Mouse (Mus musculus): ENCODE measurements around the gene Btbd9.

DNA sequence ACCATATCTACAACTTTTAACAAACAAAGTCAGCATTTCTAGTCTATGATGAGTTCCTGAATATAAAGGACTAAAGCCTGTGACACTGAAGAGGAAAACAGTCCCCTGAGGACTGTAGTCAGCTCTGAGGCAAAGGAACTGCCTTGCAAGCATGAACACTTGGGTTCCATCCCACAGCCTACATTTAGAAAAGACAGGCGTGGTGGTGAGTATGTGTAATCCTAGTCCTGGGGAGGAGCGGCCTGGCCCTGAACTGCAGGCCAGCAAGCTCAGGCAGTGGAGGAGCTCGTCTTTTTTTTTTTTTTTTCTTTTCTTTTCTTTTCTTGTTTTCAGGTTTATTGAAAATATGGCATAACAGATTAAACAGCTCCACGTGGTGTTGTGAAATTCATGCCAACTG lies 181.0 kb downstream of the Btbd9 start:
- TF ChIP-seq POLR2A (IDR thresholded peaks at IDR 0.05; ENCODE audit: borderline replicate concordance, control insufficient read depth, low read depth, low read length) (no peak), CTCF (IDR thresholded peaks at IDR 0.05; ENCODE audit: control insufficient read depth, insufficient read depth, low read length) (no peak)
